Mouse (Mus musculus): ENCODE measurements around the gene Limd2. TPM values are rescaled to one million over a fixed set of nuclear protein-coding genes. Genes with fewer than 3 reads are reported as not detected.

Gene Limd2
- polyA plus RNA-seq, 1 experiment from 2014 or later, result 298 TPM

DNA sequence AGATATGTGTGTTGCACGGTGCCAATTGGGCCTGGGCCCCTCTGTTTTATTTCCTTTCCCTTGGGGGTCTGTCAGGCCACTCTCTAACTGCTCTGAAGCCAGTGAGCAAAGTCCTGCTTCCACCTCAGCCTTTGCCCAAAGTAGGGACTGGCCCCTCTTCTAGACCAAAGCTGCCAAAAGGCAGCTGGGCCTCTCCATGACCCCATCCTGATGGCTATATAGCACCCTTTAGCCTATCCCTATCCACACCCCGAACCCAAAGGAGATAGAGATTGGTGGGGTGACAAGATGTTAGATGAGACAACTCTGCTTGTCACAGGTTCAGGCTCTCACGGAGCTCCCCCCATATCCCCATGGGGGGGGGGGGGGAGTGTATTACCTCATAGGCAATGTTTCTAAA, 4.9 kb downstream of the Limd2 start:
- H3K4me1 ChIP-seq (replicated peaks; ENCODE audit: control insufficient read depth, insufficient read depth, low read length), result peaks cover 14% of the 10 kb centered on the region
- no peak overlapping the region for H3K27ac ChIP-seq (ENCODE audit: low read depth, low read length)
- H3K9ac ChIP-seq (ENCODE audit: low read depth, low read length), result no peak overlapping the region
- no peak for DNase-seq (ENCODE audit: low spot score)
- WGBS, result 84% methylated on average over 3 of the region's 3 CpGs
- no peak overlapping the region for H3K4me2 ChIP-seq (replicated peaks; ENCODE audit: low read depth, low read length)
- peaks cover 5% of the 10 kb centered on the region for H3K36me3 ChIP-seq (ENCODE audit: control insufficient read depth, insufficient read depth, low read length)
- ATAC-seq (ENCODE audit: low FRiP score), result no peak
- no peak overlapping the region for H3K4me3 ChIP-seq (ENCODE audit: low read depth, low read length)
- H3K9me3 ChIP-seq (ENCODE audit: control insufficient read depth, low read length), result no peaks in the 10 kb centered on the region
- no peaks in the 10 kb centered on the region for H3K27me3 ChIP-seq (ENCODE audit: control insufficient read depth, insufficient read depth, low read length)

- Histone ChIP-seq H3K27ac (ENCODE audit: low read depth, low read length) (no peak overlapping the region), H3K9me3 (ENCODE audit: control insufficient read depth, low read length) (no peaks in the 10 kb centered on the region), H3K9ac (ENCODE audit: low read depth, low read length) (no peak overlapping the region), H3K4me2 (replicated peaks; ENCODE audit: low read depth, low read length) (no peak overlapping the region), H3K36me3 (ENCODE audit: control insufficient read depth, insufficient read depth, low read length) (peaks cover 10% of the 10 kb centered on the region), H3K4me3 (ENCODE audit: low read depth, low read length) (no peak overlapping the region), H3K4me1 (replicated peaks; ENCODE audit: control insufficient read depth, insufficient read depth, low read length) (peaks cover 13% of the 10 kb centered on the region), H3K27me3 (ENCODE audit: control insufficient read depth, insufficient read depth, low read length) (no peaks in the 10 kb centered on the region)
- DNase-seq (ENCODE audit: low spot score) (no peak), ATAC-seq (ENCODE audit: low FRiP score) (no peak)
- 70% methylated on average over 2 of the region's 2 CpGs for WGBS
These were observed 5.9 kb downstream of the Limd2 start for GRCm38 (mm10) chr11:106154770-106155169.

DNA sequence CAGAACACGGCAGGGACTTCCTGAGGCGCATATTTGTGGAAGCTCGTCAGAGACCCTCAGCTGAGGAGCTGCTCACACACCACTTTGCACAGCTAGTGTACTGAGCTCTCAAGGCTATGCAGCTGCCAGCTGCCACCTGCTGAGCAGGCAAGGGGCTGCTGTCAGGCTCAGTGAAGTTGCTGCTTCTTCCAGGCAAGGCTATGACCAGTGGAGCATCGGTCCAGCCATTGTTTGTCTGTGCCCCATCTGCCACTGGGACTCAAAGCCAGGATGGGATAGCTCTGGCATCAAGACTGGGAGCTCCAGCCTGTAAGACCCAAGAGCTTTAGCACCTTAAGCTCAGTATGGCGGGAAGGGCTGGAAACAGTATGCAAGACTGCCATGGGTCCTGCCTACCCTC, 6.6 kb downstream of the Limd2 start:
- Histone ChIP-seq H3K4me3 (ENCODE audit: low read depth, low read length) (no peak overlapping the region), H3K9me3 (ENCODE audit: control insufficient read depth, low read length) (no peaks in the 10 kb centered on the region), H3K27me3 (ENCODE audit: control insufficient read depth, insufficient read depth, low read length) (no peaks in the 10 kb centered on the region), H3K9ac (ENCODE audit: low read depth, low read length) (no peak overlapping the region), H3K4me1 (replicated peaks; ENCODE audit: control insufficient read depth, insufficient read depth, low read length) (peaks cover 12% of the 10 kb centered on the region), H3K4me2 (replicated peaks; ENCODE audit: low read depth, low read length) (no peak overlapping the region), H3K27ac (ENCODE audit: low read depth, low read length) (no peak overlapping the region; the same call in 1 of the 2 replicates), H3K36me3 (ENCODE audit: control insufficient read depth, insufficient read depth, low read length) (peaks cover 14% of the 10 kb centered on the region)
- DNase-seq (ENCODE audit: low spot score), result no peak
- 80% methylated on average over 5 of the region's 5 CpGs for WGBS
- no peak for ATAC-seq (ENCODE audit: low FRiP score)

GRCm38 (mm10) chr11:106152132-106152531, 8.5 kb downstream of the Limd2 start:
- H3K36me3 ChIP-seq (ENCODE audit: control insufficient read depth, insufficient read depth, low read length), result peaks cover 14% of the 10 kb centered on the region
- no peak for DNase-seq (ENCODE audit: low spot score)

GRCm38 (mm10) chr11:106151219-106151618, 9.4 kb downstream of the Limd2 start:
- ATAC-seq (ENCODE audit: low FRiP score), result no peak
- H3K36me3 ChIP-seq (ENCODE audit: control insufficient read depth, insufficient read depth, low read length), result peaks cover 14% of the 10 kb centered on the region

More at GRCm38 (mm10) chr11:106152132-106152531, 8.5 kb downstream of the Limd2 start:
- Histone ChIP-seq H3K9me3 (ENCODE audit: control insufficient read depth, low read length) (no peaks in the 10 kb centered on the region), H3K4me3 (ENCODE audit: low read depth, low read length) (no peak overlapping the region), H3K4me1 (replicated peaks; ENCODE audit: control insufficient read depth, insufficient read depth, low read length) (no peaks in the 10 kb centered on the region), H3K9ac (ENCODE audit: low read depth, low read length) (no peak overlapping the region), H3K27ac (ENCODE audit: low read depth, low read length) (no peak overlapping the region), H3K27me3 (ENCODE audit: control insufficient read depth, insufficient read depth, low read length) (no peaks in the 10 kb centered on the region), H3K4me2 (replicated peaks; ENCODE audit: low read depth, low read length) (no peak overlapping the region)
- ATAC-seq (ENCODE audit: low FRiP score), result no peak
- 80% methylated on average over 8 of the region's 8 CpGs for WGBS

GRCm38 (mm10) chr11:106134580-106135528, 25.8 kb downstream of the Limd2 start:
- Histone ChIP-seq H3K4me1 (replicated peaks; ENCODE audit: control insufficient read depth, insufficient read depth, low read length) (0 out of 2 replicates have a peak, but pooled peaks cover 3% of the 10 kb centered on the region), H3K27ac (ENCODE audit: low read depth, low read length) (peak overlapping the region; percentile 72), H3K36me3 (ENCODE audit: control insufficient read depth, insufficient read depth, low read length) (0 out of 2 replicates have a peak, but pooled peaks cover 2% of the 10 kb centered on the region), H3K9me3 (ENCODE audit: control insufficient read depth, low read length) (no peaks in the 10 kb centered on the region), H3K9ac (ENCODE audit: low read depth, low read length) (no peak overlapping the region), H3K4me2 (replicated peaks; ENCODE audit: low read depth, low read length) (no peak overlapping the region), H3K27me3 (ENCODE audit: control insufficient read depth, insufficient read depth, low read length) (no peaks in the 10 kb centered on the region), H3K4me3 (ENCODE audit: low read depth, low read length) (no peak overlapping the region)
- 36% methylated on average over 8 of the region's 8 CpGs for WGBS
- DNase-seq (ENCODE audit: low spot score), result peak; percentile 38
- ATAC-seq (ENCODE audit: low FRiP score), result no peak

More at GRCm38 (mm10) chr11:106151219-106151618, 9.4 kb downstream of the Limd2 start:
- H3K4me3 ChIP-seq (ENCODE audit: low read depth, low read length), result no peak overlapping the region
- no peak overlapping the region for H3K9ac ChIP-seq (ENCODE audit: low read depth, low read length)
- no peak overlapping the region for H3K4me2 ChIP-seq (replicated peaks; ENCODE audit: low read depth, low read length)
- no peak for DNase-seq (ENCODE audit: low spot score)
- H3K27me3 ChIP-seq (ENCODE audit: control insufficient read depth, insufficient read depth, low read length), result no peaks in the 10 kb centered on the region
- WGBS, result 92% methylated on average over 3 of the region's 3 CpGs
- H3K27ac ChIP-seq (ENCODE audit: low read depth, low read length), result no peak overlapping the region
- H3K9me3 ChIP-seq (ENCODE audit: control insufficient read depth, low read length), result no peaks in the 10 kb centered on the region
- H3K4me1 ChIP-seq (replicated peaks; ENCODE audit: control insufficient read depth, insufficient read depth, low read length), result no peaks in the 10 kb centered on the region

DNA sequence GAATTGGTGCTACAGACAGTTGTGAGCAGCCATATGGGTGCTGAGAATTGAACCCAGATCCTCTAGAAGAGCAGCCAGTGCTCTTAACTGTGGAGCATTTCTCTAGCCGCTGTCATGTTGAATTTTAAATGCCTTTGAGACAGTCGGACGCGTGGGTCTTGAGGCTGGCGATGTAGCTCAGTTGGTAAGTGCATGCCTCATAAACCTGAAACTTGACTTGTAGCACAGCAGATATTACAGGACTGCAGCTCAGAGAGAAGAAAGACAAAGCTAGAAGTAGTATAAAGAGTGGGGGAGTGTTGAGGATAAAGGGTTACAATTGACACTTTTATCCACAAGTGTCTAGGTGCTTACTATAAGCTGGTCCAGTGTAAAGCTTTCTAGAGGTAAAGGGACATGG, 28.1 kb downstream of the Limd2 start:
- H3K27ac ChIP-seq (ENCODE audit: low read depth, low read length), result no peak overlapping the region
- 0 out of 2 replicates have a peak, but pooled peaks cover 2% of the 10 kb centered on the region for H3K36me3 ChIP-seq (ENCODE audit: control insufficient read depth, insufficient read depth, low read length)
- ATAC-seq (ENCODE audit: low FRiP score) (no peak), DNase-seq (ENCODE audit: low spot score) (no peak)
- H3K4me2 ChIP-seq (replicated peaks; ENCODE audit: low read depth, low read length), result no peak overlapping the region
- no peak overlapping the region for H3K4me3 ChIP-seq (ENCODE audit: low read depth, low read length)
- 91% methylated on average over 5 of the region's 5 CpGs for WGBS
- no peak overlapping the region for H3K9ac ChIP-seq (ENCODE audit: low read depth, low read length)
- H3K27me3 ChIP-seq (ENCODE audit: control insufficient read depth, insufficient read depth, low read length), result no peaks in the 10 kb centered on the region
- H3K9me3 ChIP-seq (ENCODE audit: control insufficient read depth, low read length), result no peaks in the 10 kb centered on the region
- 0 out of 2 replicates have a peak, but pooled peaks cover 3% of the 10 kb centered on the region for H3K4me1 ChIP-seq (replicated peaks; ENCODE audit: control insufficient read depth, insufficient read depth, low read length)

GRCm38 (mm10) chr11:106129477-106129876, 31.2 kb downstream of the Limd2 start:
- H3K4me1 ChIP-seq (replicated peaks; ENCODE audit: control insufficient read depth, insufficient read depth, low read length), result no peaks in the 10 kb centered on the region
- ATAC-seq (ENCODE audit: low FRiP score) (no peak), DNase-seq (ENCODE audit: low spot score) (no peak)
- no peaks in the 10 kb centered on the region for H3K9me3 ChIP-seq (ENCODE audit: control insufficient read depth, low read length)
- H3K27ac ChIP-seq (ENCODE audit: low read depth, low read length), result no peak overlapping the region
- H3K27me3 ChIP-seq (ENCODE audit: control insufficient read depth, insufficient read depth, low read length), result no peaks in the 10 kb centered on the region
- no peak overlapping the region for H3K4me2 ChIP-seq (replicated peaks; ENCODE audit: low read depth, low read length)
- no peak overlapping the region for H3K9ac ChIP-seq (ENCODE audit: low read depth, low read length)
- no peak overlapping the region for H3K4me3 ChIP-seq (ENCODE audit: low read depth, low read length)
- 0 out of 2 replicates have a peak, but pooled peaks cover 2% of the 10 kb centered on the region for H3K36me3 ChIP-seq (ENCODE audit: control insufficient read depth, insufficient read depth, low read length)
- 95% methylated on average over 1 of the region's 1 CpGs for WGBS

Measured in hindbrain, embryonic 11.5 days (tissue).